Mouse (Mus musculus) urinary bladder, adult 2 months (tissue): Measurements from ENCODE around the gene Spem2. TPM values are rescaled to one million over a fixed set of nuclear protein-coding genes. Genes with fewer than 3 reads are reported as not detected.

ENCODE experiments used
- DNase-seq: peaks from one replicate; pipeline ENCODE4 v3.0.0; 2022; ENCODE audit warnings: low spot score
- polyA plus RNA-seq: library from polyadenylated mRNA; depleted of rRNA; stranded (reverse); fragments of >200 nt; gene quantifications from 2 replicates; pipeline ENCODE4 v1.2.3, GENCODE M21; 2012

The Spem2 gene
- polyA plus RNA-seq, 1 experiment = not detected

- no peak for DNase-seq
These were observed 18.7 kb downstream of the Spem2 start for GRCm38 (mm10) chr11:69799394-69800137.

GRCm38 (mm10) chr11:69797924-69798323, 20.3 kb downstream of the Spem2 start:
- DNase-seq = no peak

GRCm38 (mm10) chr11:69795983-69796435, 22.3 kb downstream of the Spem2 start:
- no peak for DNase-seq

- peak; percentile 77 for DNase-seq
These were observed 22.9 kb downstream of the Spem2 start, which contains the start of gene Chrnb1 for GRCm38 (mm10) chr11:69795168-69795982. TSS of gene Chrnb1 (minus strand) at chr11:69795943.

GRCm38 (mm10) chr11:69793429-69793828, 24.8 kb downstream of the Spem2 start:
- no peak for DNase-seq

GRCm38 (mm10) chr11:69791420-69791819, 26.8 kb downstream of the Spem2 start:
- DNase-seq = no peak

- DNase-seq = no peak
These were observed 28.8 kb downstream of the Spem2 start for GRCm38 (mm10) chr11:69789431-69789830.

- DNase-seq = no peak
These were observed 31.0 kb downstream of the Spem2 start for GRCm38 (mm10) chr11:69787306-69787705.

GRCm38 (mm10) chr11:69784793-69785272, 33.4 kb downstream of the Spem2 start:
- no peak for DNase-seq

- no peak for DNase-seq
These were observed 36.4 kb downstream of the Spem2 start for GRCm38 (mm10) chr11:69781828-69782227.

GRCm38 (mm10) chr11:69778985-69779384, 39.3 kb downstream of the Spem2 start:
- DNase-seq = no peak

GRCm38 (mm10) chr11:69778258-69778982, 39.8 kb downstream of the Spem2 start:
- DNase-seq = no peak

- no peak for DNase-seq
These were observed 40.6 kb downstream of the Spem2 start for GRCm38 (mm10) chr11:69777504-69778257.

- DNase-seq = no peak
These were observed 41.8 kb downstream of the Spem2 start for GRCm38 (mm10) chr11:69776488-69776887.

GRCm38 (mm10) chr11:69775716-69776115, 42.5 kb downstream of the Spem2 start:
- no peak for DNase-seq

GRCm38 (mm10) chr11:69774961-69775360, 43.3 kb downstream of the Spem2 start:
- no peak for DNase-seq

- DNase-seq = no peak
These were observed 50.7 kb downstream of the Spem2 start for GRCm38 (mm10) chr11:69767625-69767909.

GRCm38 (mm10) chr11:69766872-69767624, 51.2 kb downstream of the Spem2 start:
- no peak for DNase-seq
